Comparison of ENCODE assay signal across 21 mouse cellular contexts in genomic region chr16:65829096-65829495, GRCm38 (mm10). TPM values are rescaled to one million over a fixed set of nuclear protein-coding genes. Genes with fewer than 3 reads are reported as not detected.
"Had no signal": no experiment of that assay in that cellular context is flagged by ENCODE, and none has a peak within 500 bp of the region (broad histone marks: within the 10 kb centered on the region; RNA-seq: fewer than 3 reads in every experiment).

No protein-coding gene starts in this region.

- ATAC-seq: midbrain, embryonic 16.5 days had no signal

- H3K4me3 ChIP-seq: midbrain, embryonic 10.5 days; midbrain, embryonic 12.5 days; myocyte; neural tube, embryonic 13.5 days; neural tube, embryonic 15.5 days had no signal

- H3K36me3 ChIP-seq: midbrain, embryonic 10.5 days; midbrain, embryonic 12.5 days; neural tube, embryonic 13.5 days; neural tube, embryonic 15.5 days had no signal

- H3K9ac ChIP-seq: lung, embryonic 14.5 days; midbrain, embryonic 12.5 days; neural tube, embryonic 13.5 days; neural tube, embryonic 15.5 days had no signal

- DNase-seq: lung, adult 18-20 months; lung, embryonic 14.5 days; lung, postnatal 10 days; lung, postnatal 4 days; midbrain, embryonic 14.5 days; retina, postnatal 1 day; right cerebral cortex, adult 18-20 months; right cerebral cortex, postnatal 25 days; right cerebral cortex, postnatal 4 days; spleen, adult 18-20 months; thymus, adult 18-20 months; thymus, postnatal 14 days; thymus, postnatal 36 days had no signal

- H3K4me1 ChIP-seq: midbrain, embryonic 10.5 days; midbrain, embryonic 12.5 days; neural tube, embryonic 13.5 days; neural tube, embryonic 15.5 days had no signal

- H3K27ac ChIP-seq: midbrain, embryonic 10.5 days; midbrain, embryonic 12.5 days; neural tube, embryonic 13.5 days; neural tube, embryonic 15.5 days had no signal

- H3K9me3 ChIP-seq: midbrain, embryonic 10.5 days; midbrain, embryonic 12.5 days; neural tube, embryonic 13.5 days; neural tube, embryonic 15.5 days had no signal

- H3K27me3 ChIP-seq: midbrain, embryonic 12.5 days; neural tube, embryonic 13.5 days; neural tube, embryonic 15.5 days had no signal

- H3K4me2 ChIP-seq: lung, embryonic 14.5 days; midbrain, embryonic 12.5 days; neural tube, embryonic 13.5 days; neural tube, embryonic 15.5 days had no signal

RNA-seq across cellular contexts. Expression of gene Vgll3, which starts 14.0 kb away (rescaled TPM):
- total RNA-seq: megakaryocyte, adult 5-6 weeks; megakaryocyte-erythroid progenitor cell, adult 5-6 weeks had no signal
